Mouse (Mus musculus) intestine, postnatal 0 days (tissue): ENCODE data around the gene E330021D16Rik. TPM values are rescaled to one million over a fixed set of nuclear protein-coding genes. Genes with fewer than 3 reads are reported as not detected.

Source experiments
- ATAC-seq: fragments of 200-750 bp; cut with Nextera tagmentation; 2 replicates; pipeline ENCODE4 v1.8.0; 2017; ENCODE audit warnings: mild to moderate bottlenecking, moderate TSS enrichment, moderate library complexity
- H3K27ac ChIP-seq: fragments of 300-500 bp; sonication (generic); 2 replicates; pipeline ENCODE4 v1.5.1; 2014; ENCODE audit warnings: mild to moderate bottlenecking, low read depth, low read length, moderate library complexity
- H3K27me3 ChIP-seq: fragments of 300-500 bp; sonication (generic); replicated peaks from 2 replicates; pipeline ENCODE4 v1.6.1; 2014; ENCODE audit warnings: low read length, mixed read lengths; ENCODE audit not compliant: control insufficient read depth, insufficient read depth
- H3K36me3 ChIP-seq: fragments of 300-500 bp; sonication (generic); 2 replicates; pipeline ENCODE4 v1.6.1; 2014; ENCODE audit warnings: mild to moderate bottlenecking, moderate library complexity; ENCODE audit not compliant: control insufficient read depth, insufficient read depth
- H3K4me1 ChIP-seq: fragments of 300-500 bp; sonication (generic); replicated peaks from 2 replicates; pipeline ENCODE4 v1.6.1; 2014; ENCODE audit warnings: antibody characterized with exemption, low read length, mixed read lengths; ENCODE audit not compliant: control insufficient read depth, insufficient read depth
- H3K4me2 ChIP-seq: fragments of 300-500 bp; sonication (generic); replicated peaks from 2 replicates; pipeline ENCODE4 v1.6.1; 2014; ENCODE audit warnings: low read depth, mild to moderate bottlenecking, moderate library complexity
- H3K4me3 ChIP-seq: fragments of 300-500 bp; sonication (generic); 2 replicates; pipeline ENCODE4 v1.5.1; 2014; ENCODE audit warnings: low read depth, low read length
- H3K9ac ChIP-seq: fragments of 300-500 bp; sonication (generic); 2 replicates; pipeline ENCODE4 v1.6.1; 2014; ENCODE audit warnings: mild to moderate bottlenecking, low read depth, low read length
- H3K9me3 ChIP-seq: fragments of 300-500 bp; sonication (generic); 2 replicates; pipeline ENCODE4 v1.6.1; 2016; ENCODE audit warnings: mixed run types; ENCODE audit not compliant: control insufficient read depth
- CTCF ChIP-seq: sonication (generic); IDR thresholded peaks from 2 replicates; pipeline ENCODE4 v1.5.1; 2016; ENCODE audit warnings: low read depth, mild to moderate bottlenecking, control low read depth, antibody characterized with exemption, moderate library complexity
- WGBS: fragments of 180-500 bp; shearing (Covaris S2); extraction: QIAGEN DNeasy Blood & Tissue Kit; methylation state at CpG from one replicate; pipeline ENCODE4 v1.1.7; 2014; 5-methylcytosine and 5-hydroxymethylcytosine counted together
- polyA plus RNA-seq: library from polyadenylated mRNA; unstranded; fragments of >200 nt; fragmentation: Nextera tagmentation; extraction: Ambion mirVana; gene quantifications from 2 replicates; pipeline ENCODE4 v1.2.1, GENCODE M21; 2015

The E330021D16Rik gene
- polyA plus RNA-seq, 1 experiment from 2014 or later, result not detected

GRCm38 (mm10) chr6:136353399-136354184, 61.8 kb downstream of the E330021D16Rik start:
- H3K9me3 ChIP-seq, result no peaks in the 10 kb centered on the region
- H3K27me3 ChIP-seq, result no peaks in the 10 kb centered on the region
- H3K27ac ChIP-seq, result no peak overlapping the region
- ATAC-seq, result no peak
- WGBS, result 35% methylated on average over 11 of the region's 11 CpGs
- H3K9ac ChIP-seq, result no peak overlapping the region
- H3K4me3 ChIP-seq, result no peak overlapping the region
- no peak overlapping the region for H3K4me2 ChIP-seq
- TF ChIP-seq CTCF, result peak; percentile 90
- H3K36me3 ChIP-seq, result no peaks in the 10 kb centered on the region
- H3K4me1 ChIP-seq, result no peaks in the 10 kb centered on the region

Other genes with a start within 250 kb of the E330021D16Rik start
- not detected in 2 replicates for gene Grin2b, start 242.1 kb downstream of the E330021D16Rik start, polyA plus RNA-seq
- gene Gm8994, start 88.0 kb downstream of the E330021D16Rik start, polyA plus RNA-seq, result not detected in 2 replicates
- 8.6 and 9.4 TPM in 2 replicates for gene Atf7ip, start 90.6 kb upstream of the E330021D16Rik start, polyA plus RNA-seq
- 108 and 116 TPM in 2 replicates for gene Plbd1, start 246.4 kb upstream of the E330021D16Rik start, polyA plus RNA-seq